Mouse (Mus musculus) thymus, adult 2 months (tissue): ENCODE measurements around the gene Plekhg2.

Experiments
- CTCF ChIP-seq: fragments of 200-500 bp; IDR thresholded peaks from 2 replicates; pipeline ENCODE4 v1.5.1; 2012; ENCODE audit warnings: mild to moderate bottlenecking, control low read depth, low read length, moderate library complexity, borderline replicate concordance; ENCODE audit not compliant: control insufficient read depth, poor library complexity, insufficient read depth; ENCODE audit errors: extremely low read depth
- POLR2A ChIP-seq: fragments of 200-500 bp; IDR thresholded peaks from 2 replicates; pipeline ENCODE4 v1.6.1; 2012; ENCODE audit warnings: mild to moderate bottlenecking, low read length, control low read depth, moderate library complexity; ENCODE audit not compliant: control insufficient read depth, poor library complexity, insufficient read depth; ENCODE audit errors: extremely low read depth

DNA sequence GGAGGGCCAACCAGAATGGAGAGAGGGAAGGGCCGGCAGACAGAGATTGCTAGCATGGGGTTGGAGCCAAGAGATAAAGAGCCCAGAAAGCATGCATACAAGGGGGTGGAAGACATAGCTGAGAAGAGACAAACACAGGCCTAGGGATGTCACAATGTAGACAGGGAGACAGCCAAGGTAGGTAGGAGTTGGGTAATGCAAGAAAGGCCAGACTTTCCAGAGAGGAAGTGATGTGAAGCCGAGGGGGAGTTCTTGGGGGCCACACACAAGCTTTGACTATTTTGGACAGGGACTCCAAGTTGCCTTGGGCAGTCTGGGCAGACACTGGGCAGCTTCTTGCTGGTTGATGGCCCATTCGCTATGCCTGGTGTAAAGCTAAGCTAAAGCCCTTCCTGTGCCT, 29.5 kb upstream of the Plekhg2 start:
- TF ChIP-seq POLR2A = no peak
- no peak for TF ChIP-seq CTCF
